Mouse (Mus musculus): ENCODE results near the gene Camk2n1. TPM values are rescaled to one million over a fixed set of nuclear protein-coding genes. Genes with fewer than 3 reads are reported as not detected.
"Not testable (repeated sequence)": the region's sequence is repeated elsewhere in the genome, so short reads cannot be mapped to it uniquely, and the experiment has no call there.

Camk2n1 gene
- 1,000 to 10,000 TPM; 1,236 to 1,427 TPM for total RNA-seq (2021)

DNA sequence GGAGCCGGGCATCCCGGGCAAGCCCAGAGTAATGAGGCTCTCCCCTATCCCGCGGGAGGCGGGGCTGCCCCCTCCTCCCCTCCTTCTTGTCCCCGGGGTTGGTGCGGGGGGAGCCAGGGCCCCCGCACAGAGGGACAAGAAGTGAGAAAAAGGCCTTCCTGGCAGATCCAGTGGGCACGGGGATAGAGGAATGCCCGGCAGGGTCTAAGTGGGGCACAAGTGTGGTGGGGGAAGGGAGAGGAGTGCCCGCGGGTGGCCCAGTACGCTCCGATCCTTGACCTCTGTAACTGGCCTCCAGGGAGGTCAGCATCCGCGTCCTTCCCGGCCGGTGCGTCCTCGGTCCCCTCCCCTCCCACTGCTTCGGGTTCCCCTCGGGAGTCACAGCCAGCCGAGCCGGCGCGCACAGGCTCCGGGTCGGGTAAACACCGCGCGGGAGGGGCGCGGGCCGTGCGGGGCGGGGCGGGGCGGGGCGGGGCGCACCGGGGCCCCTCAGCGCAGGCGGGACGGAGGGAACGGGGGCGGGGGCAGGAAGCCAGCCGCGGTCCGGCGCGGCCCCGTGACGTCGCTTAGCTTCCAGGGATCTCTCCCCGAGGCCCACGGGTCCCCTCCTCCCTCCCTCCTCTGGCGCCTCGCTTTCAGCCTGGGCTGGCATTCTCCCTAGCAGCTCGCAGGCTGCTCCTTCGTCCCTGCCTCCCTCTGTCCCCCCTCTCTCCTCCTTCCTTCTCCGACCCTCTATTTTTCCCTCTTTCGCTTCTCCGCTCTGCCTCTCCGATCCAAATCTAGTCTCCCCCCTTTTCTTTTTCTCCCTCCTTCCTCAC lies at the start of gene Camk2n1:
TSS of gene Camk2n1 (plus strand) at position 562 of the 818 bp plus-strand sequence.
- peak; percentile 86 to 90 for DNase-seq (ENCODE audit: low spot score in 2 of 2)
- intact Hi-C loops (cut with DNase I) = loop anchor here (1.0 to 2.0 kb wide), 2 partner anchors 51 to 269 kb away; no protein-coding TSS in a partner anchor

DNA sequence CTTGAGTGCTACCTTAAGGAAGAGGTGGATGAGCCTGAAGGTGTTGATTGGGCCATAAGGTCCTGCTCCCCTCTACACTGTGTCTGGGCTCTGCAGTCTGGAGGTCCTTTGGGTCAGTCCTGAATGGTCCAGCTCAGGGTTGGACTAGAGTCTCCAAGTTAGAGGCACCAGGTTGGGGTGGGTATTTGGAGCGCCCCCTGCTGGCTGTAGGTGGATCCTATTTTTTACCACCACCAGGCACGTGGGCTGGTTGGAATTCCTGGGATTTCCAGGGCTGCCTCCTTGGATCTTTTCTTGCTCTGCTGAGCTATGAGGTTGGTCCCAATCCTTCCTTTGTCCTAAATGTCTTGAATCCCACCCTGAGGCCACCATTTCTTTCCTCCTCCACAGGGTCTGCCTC lies 49.3 kb upstream of the Camk2n1 start:
- no peak for DNase-seq (ENCODE audit: low spot score in 2 of 2)
- intact Hi-C loops (cut with DNase I) = no loop called here

DNA sequence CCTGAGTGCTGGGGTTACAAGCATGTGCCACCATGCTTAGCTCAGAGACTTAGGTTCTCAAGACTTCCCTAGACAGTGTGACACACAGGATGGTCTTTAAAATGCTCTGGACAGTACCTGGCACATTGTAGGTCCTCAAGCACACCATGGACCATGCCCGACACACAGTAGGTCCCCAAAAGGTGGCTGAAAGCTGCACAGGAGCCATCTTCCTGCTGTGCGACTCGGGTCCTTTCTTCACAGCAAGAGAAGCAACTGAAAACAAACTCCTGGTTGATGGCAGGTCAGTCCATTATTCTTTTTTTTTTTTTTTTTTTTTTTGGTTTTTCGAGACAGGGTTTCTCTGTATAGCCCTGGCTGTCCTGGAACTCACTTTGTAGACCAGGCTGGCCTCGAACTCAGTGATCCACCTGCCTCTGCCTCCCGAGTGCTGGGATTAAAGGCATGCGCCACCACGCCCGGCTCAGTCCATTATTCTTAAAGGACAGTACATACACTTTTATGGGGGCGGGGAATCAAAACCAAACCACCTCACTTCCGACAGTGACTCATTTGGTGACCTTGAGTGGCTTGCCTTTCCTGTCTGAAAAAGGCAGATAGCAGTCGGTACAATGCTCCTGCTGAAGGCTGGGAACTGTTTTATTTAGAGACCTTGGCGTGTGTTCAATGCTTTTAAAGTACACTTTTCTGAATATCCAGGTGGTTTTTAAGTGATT lies 46.5 kb upstream of the Camk2n1 start:
- intact Hi-C loops (cut with DNase I) = no loop called here

DNA sequence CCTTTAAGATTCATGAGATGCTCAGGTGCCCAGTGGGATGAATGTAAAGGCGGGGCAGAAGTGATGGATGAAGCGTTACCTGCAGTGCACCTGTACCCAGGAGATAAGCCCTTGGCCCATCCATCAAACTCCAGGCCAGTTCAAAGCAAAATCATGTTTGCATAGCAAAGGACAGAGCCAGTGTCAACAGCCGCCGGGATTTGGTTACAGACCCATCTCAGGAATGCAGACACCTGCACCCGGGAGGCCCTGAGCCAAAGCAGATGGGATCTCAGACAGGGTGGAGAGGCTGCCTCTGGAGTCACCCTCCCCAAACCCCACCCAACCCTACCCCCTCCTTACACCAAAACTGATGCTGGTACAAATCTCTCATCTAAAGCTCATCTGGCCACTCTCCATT lies 43.1 kb upstream of the Camk2n1 start:
- intact Hi-C loops (cut with DNase I) = no loop called here
- no peak for DNase-seq (ENCODE audit: low spot score in 2 of 2)

More for the DNA sequence above, 46.5 kb upstream of the Camk2n1 start:
- no peak for DNase-seq (ENCODE audit: low spot score in 2 of 2)

DNA sequence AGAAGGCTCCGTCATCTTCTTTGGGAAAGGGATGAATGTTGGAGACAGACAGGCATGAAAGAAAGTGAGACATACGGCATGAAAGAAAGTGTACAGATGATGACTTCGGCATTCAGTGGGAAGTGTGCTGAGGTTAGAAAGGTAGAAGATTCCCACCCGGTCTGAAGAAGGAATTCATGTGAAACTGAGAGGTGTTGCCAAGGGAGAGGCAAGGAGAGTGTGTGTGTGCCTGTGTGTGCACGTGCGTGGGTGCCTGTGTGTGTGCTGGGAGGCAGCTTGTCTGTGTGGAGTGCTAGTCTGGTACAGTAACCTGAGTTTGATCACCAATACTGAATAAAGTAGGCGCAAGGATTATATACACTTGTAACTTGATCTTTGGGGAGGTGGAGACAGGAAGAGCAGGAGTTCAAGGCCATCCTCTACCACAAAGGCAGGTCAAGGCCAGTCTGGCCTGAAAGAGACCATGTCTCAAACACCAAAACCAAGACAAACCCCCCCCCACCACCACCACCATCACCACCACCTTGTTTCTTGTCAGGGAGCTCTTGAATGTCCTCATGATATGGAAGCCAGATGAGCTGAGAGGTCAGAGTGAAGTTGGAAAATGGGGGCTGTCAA lies 42.5 kb upstream of the Camk2n1 start:
- no peak for DNase-seq (ENCODE audit: low spot score in 2 of 2)
- intact Hi-C loops (cut with DNase I) = no loop called here

DNA sequence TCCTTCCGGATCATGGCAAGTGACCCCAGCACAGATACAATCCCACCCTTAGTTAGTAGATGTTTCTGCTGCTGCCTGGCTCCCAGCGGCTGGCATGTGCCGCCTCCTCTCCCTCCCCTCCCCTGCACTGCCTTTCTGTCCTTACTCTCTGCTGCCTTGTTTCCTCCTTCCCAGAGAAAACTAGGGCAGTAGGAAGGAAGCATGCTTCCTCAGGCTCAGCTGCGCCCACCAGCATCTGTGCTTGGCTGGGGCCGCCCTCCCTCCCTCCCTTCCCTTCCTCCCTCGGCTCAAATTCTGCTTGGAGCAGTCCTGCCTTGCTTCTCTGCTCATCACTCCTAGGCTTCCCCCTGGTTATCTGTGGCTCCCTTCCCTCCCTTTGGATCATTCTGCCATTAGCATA lies 39.4 kb upstream of the Camk2n1 start:
- intact Hi-C loops (cut with DNase I) = no loop called here
- DNase-seq (ENCODE audit: low spot score in 2 of 2) = peak; percentile 66 to 77

DNA sequence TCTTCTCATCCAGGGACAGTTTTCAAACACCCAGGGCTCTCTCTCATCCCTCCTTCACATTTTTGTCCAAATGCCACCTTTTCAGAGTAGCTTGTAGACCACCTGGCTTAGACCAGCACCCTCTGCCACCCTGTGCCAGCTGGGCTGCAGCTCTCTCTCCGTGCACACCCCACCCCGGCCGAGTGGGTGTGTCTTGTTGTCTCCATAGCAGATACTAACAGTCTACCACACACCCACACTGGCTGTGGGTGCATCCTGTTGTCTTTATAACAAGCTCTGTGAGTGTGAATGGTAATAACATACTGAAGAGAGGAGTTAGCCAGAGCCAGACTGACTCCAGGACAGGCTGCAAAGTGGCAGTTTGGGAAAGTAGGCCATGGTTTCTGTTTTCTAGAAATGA lies 38.1 kb upstream of the Camk2n1 start:
- DNase-seq (ENCODE audit: low spot score in 2 of 2) = peak; percentile 59
- intact Hi-C loops (cut with DNase I) = no loop called here

DNA sequence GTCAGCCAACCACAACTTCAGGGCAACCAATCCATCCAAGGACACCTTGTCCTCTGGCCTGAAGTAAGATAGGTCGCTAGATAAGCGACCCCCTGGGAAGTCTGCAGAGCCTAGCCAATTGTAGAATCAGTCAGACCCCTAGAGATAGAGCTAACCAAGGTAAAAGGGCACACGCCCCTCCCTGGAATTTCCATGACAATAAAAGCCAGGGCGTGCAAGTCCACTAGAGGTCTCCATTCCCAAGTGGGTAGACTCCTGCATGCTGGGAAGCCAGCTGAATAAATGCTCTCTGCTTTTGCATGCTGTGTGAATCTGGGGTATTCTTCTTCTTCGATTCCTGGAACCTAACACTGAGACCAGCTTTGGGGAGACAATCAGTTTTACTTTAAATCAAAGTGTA lies 37.7 kb upstream of the Camk2n1 start:
- DNase-seq (ENCODE audit: low spot score in 2 of 2) = no peak
- intact Hi-C loops (cut with DNase I) = no loop called here

DNA sequence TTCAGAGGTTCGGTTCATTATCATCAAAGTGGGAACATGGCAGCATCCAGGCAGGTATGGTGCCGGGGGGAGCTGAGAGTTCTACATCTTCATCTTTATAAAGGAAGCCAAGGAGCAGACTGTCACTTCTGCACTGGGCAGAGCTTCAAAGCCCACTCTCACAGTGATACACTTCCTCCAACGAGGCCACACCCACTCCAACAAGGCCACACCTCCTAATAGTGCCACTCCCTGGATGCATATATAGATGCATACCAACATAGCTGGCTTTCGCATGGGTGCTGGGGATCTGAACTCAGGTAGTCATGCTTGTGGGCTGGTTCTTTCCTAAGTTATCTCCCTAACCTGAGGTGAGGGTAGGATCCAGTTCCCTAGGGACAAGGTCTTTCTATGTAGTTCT lies 36.2 kb upstream of the Camk2n1 start:
- DNase-seq (ENCODE audit: low spot score in 2 of 2) = no peak
- intact Hi-C loops (cut with DNase I) = no loop called here

DNA sequence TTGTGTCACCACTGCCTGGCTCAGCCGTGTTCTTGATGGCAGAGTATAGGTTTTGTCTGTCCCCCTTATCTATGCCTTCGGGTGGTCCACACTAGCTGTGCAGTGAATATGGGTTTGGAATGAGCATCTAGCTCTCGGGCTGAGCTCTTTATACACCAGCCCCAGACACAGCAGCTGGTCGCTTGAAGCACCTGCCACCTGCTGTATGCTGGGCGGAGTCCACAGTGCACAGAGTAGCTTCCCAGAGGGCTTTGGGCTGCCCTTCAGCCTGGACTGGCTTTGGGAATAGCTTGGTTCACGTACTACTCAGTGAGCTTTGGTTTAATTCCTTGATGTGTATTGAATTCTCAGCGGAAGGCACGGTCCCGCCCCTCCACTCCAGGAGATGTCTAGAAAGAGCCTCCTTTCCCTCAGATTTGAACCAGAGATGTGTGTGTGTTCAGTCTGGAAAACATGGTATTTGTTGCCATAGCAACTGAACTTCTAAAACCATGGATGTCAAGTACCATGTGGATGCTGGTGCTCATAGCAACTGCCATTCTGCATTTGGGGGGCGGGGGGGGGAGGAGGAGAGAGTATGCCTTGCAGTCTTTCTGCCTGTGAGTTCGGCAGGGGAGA lies 35.7 kb upstream of the Camk2n1 start:
- DNase-seq (ENCODE audit: low spot score in 2 of 2) = no peak
- intact Hi-C loops (cut with DNase I) = no loop called here

DNA sequence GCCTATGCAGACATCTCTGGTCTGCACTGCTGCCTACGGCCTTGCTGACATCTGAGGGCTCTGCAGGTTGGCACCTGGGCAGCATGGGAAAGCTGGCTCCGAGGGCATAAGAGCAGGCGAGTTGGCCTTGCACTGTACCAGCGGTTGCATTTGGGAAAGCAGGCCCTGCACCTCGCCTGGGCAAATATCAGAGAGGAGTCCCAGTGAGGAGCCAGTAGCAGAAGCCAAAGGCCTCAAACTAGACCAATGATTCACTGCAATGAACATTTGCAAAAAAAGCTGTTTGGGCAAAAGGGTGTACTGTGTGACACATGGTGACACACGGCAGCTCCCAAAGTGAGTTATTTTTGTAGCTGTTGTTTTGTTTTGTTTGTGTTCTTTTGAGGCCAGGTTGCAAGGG lies 29.1 kb upstream of the Camk2n1 start:
- no peak for DNase-seq (ENCODE audit: low spot score in 2 of 2)
- intact Hi-C loops (cut with DNase I) = loop anchor here (5.0 kb wide), 1 partner anchor 33 kb away; no protein-coding TSS in a partner anchor

DNA sequence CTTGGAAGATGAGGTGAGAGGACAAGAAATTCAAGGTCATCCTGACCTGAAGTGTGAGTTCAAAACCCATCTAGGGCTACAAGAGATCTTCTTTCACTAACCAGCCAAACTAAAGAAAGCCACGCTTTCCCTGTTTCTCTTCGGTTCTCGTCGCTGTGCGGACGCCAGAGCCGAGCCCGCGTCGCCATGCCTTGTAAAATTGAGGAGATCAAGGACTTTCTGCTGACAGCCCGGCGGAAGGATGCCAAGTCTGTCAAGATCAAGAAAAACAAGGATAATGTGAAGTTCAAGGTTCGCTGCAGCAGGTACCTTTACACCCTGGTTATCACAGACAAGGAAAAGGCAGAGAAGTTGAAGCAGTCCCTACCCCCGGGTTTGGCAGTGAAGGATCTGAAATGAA lies 28.5 kb upstream of the Camk2n1 start:
- DNase-seq (ENCODE audit: low spot score in 2 of 2) = not testable (repeated sequence)
- intact Hi-C loops (cut with DNase I) = loop anchor here (2.0 to 5.0 kb wide), 3 partner anchors 33 to 107 kb away; no protein-coding TSS in a partner anchor

DNA sequence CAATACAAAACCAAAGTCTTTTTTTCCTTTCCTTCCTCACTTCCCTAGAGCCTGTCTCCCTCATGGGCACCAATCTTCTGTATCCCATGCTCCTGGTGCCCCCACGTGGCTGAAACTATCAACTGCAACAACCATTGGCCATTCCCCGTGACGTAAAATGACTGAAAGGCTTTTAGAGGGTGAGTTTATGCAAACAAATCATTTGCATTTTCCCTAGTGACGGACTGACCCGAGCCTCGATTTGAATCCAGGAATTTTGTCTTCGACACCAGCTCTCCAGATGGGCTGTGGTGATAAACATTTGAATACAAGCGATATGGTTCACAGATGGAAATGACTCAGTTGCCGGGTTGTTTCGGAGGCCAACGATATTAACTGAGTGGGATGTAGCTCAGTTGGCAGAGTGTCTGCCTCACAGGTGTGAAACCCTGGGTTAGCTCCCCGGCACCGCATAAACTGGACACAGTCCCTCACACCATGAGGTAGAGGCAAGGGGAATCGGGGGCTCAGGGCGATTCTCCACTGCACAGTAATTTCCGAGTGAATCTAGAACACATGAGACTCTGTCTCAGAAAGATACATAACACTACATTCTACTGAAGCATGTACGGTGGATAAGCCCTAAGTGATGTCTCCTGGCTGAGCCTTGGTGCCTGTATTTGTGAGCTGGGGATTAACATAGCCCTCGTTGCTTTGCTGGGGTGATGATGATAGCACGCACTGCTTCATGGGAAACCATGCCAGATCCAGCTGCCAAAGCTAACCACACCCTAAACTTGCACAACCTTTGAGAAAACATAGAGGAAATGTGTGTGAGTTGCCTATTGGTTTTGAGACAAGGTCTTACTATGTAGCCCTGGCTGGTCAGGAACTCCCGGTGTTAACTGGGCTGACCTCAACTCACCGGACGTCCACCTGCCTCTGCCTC lies 27.1 kb upstream of the Camk2n1 start:
- intact Hi-C loops (cut with DNase I) = loop anchor here (2.0 to 5.0 kb wide), 3 partner anchors 35 to 108 kb away; no protein-coding TSS in a partner anchor
- DNase-seq (ENCODE audit: low spot score in 2 of 2) = peak; percentile 85 to 91

DNA sequence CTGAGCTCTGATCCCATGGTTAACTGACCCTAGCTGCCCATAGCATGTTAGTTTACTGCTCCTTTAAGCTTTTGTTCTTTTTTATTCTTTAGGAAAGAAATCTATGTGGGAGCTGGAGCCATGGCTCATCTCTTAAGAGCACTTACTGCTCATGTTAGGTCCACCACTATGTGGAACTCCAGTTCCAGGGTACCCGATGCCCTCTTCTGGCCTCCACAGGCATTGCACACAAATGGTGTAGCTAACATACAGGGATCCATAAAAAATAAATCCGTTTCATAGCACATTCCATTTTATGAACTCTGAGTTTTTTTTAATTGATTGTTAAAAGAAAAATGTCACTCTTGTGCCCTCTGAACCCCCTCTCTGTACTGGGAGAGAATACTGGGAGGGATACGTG lies 24.3 kb upstream of the Camk2n1 start:
- no peak for DNase-seq (ENCODE audit: low spot score in 2 of 2)
- intact Hi-C loops (cut with DNase I) = loop anchor here (5.0 kb wide), 1 partner anchor 37 kb away; no protein-coding TSS in a partner anchor

DNA sequence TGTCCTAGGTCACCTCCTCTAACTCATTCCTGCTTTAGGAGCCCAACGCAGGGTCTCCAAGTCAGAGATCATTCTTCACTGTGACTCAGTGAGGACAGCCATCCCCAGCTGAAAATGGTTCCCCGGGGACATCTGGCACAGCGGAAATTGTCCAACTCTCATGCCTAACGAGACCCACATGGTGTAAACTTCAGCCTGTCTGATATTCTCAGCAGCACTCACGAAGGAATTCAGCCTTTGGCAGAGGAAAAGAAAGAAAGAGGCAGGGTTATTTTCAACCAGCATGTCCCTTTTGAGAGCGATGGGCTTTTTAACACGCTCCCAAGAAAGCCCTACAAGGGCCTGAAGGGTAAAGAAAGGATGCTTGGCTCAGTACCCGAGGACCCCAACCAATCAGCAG lies 22.8 kb upstream of the Camk2n1 start:
- no peak for DNase-seq (ENCODE audit: low spot score in 2 of 2)
- intact Hi-C loops (cut with DNase I) = no loop called here

DNA sequence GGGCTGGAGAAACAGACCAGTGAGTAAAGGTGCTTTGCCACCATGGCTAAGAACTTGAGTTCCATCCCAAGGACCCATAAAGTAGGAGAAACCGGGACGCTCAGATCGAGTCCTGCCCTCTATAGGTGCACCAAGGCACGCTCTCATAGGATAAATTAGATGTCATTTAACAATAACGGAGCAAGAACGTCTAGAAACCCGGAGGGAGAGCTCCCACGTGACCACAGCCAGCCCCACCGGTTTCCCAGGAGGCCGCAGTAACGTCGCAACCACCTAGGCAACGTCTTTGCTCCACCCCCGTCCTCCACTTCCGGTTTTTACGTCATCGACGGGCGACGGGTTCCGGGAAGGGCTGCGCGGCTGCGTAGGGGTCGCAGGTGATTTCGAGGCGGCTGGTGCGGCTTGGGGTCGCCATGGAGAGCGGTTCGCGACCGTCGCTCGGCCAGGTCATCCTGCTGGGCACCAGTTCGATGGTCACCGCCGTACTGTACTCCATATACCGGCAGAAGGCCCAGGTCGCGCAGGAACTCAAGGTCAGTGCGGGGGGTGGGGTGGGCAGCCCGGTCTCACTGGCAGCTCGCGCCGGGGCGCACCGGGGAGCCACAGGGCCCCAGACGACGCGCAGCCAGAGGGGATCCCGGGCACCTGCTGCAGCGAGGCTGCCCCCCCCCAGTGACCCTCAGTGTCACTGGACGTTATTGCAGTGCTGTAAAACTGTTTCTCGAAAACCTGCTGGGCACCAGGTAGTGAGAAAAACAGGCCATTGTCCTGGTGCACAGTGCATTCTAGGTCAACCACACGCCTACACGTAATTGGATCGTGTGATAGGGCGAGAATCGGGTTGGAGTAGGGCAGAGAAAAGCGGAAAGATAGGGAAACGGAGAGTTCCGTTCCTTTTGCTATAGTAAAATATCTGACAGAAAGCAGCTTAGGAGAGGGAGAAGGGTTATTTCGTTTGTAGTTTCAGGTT lies 19.5 kb upstream of the Camk2n1 start, which contains the start of gene Mul1:
TSS of gene Mul1 (plus strand) at position 325 of the 970 bp plus-strand sequence.
- intact Hi-C loops (cut with DNase I) = no loop called here

DNA sequence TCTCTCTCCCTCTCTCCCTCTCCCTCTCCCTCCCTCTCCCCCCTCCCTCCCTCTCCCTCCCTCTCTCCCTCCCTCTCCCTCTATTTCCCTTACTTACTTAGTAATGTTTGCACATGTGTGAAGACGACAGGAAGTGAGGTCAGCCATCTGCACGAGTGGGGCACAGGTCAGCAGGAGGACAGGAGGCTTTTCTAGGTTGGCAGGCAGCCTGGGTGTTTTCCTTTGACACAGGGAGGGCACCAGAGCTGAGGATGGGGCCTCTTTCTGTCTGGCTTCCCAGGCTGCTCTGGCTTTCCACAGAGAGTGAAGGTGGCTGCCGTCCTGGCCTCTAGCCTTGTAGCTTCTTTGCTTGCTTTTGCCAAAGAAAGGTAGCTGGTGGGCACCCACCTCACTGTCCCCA lies 14.1 kb upstream of the Camk2n1 start:
- DNase-seq (ENCODE audit: low spot score in 2 of 2) = no peak
- intact Hi-C loops (cut with DNase I) = no loop called here

More for the DNA sequence above, 19.5 kb upstream of the Camk2n1 start, which contains the start of gene Mul1:
- DNase-seq (ENCODE audit: low spot score in 2 of 2) = peak; percentile 97 to 98

Data from left cerebral cortex, postnatal 36 days (tissue).